Mouse (Mus musculus) thymus, adult 2 months (tissue): ENCODE results near the gene Sirpb1c. TPM values are rescaled to one million over a fixed set of nuclear protein-coding genes. Genes with fewer than 3 reads are reported as not detected.
"Not testable (repeated sequence)": the region's sequence is repeated elsewhere in the genome, so short reads cannot be mapped to it uniquely, and the experiment has no call there.

Experiments used
- DNase-seq: peaks from one replicate; pipeline ENCODE4 v3.0.0; 2021
- H3K27ac ChIP-seq: fragments of 200-500 bp; 2 replicates; pipeline ENCODE4 v1.5.1; 2012; ENCODE audit warnings: low read length, control low read depth; ENCODE audit not compliant: control insufficient read depth, insufficient read depth
- H3K27me3 ChIP-seq: fragments of 200-500 bp; 2 replicates; pipeline ENCODE4 v1.6.1; 2012; ENCODE audit warnings: mild to moderate bottlenecking, low read length, moderate library complexity, mixed read lengths; ENCODE audit not compliant: control insufficient read depth, insufficient read depth
- H3K36me3 ChIP-seq: fragments of 200-500 bp; 2 replicates; pipeline ENCODE4 v1.6.1; 2012; ENCODE audit warnings: mild to moderate bottlenecking, low read length, moderate library complexity; ENCODE audit not compliant: control insufficient read depth, insufficient read depth
- H3K4me1 ChIP-seq: fragments of 200-500 bp; replicated peaks from 2 replicates; pipeline ENCODE4 v1.6.1; 2012; ENCODE audit warnings: low read length; ENCODE audit not compliant: control insufficient read depth, insufficient read depth
- H3K4me3 ChIP-seq: fragments of 200-500 bp; 2 replicates; pipeline ENCODE4 v1.5.1; 2012; ENCODE audit warnings: mild to moderate bottlenecking, low read length, control low read depth, moderate library complexity; ENCODE audit not compliant: control insufficient read depth, insufficient read depth
- CTCF ChIP-seq: fragments of 200-500 bp; IDR thresholded peaks from 2 replicates; pipeline ENCODE4 v1.5.1; 2012; ENCODE audit warnings: mild to moderate bottlenecking, control low read depth, low read length, moderate library complexity, borderline replicate concordance; ENCODE audit not compliant: control insufficient read depth, poor library complexity, insufficient read depth; ENCODE audit errors: extremely low read depth
- POLR2A ChIP-seq: fragments of 200-500 bp; IDR thresholded peaks from 2 replicates; pipeline ENCODE4 v1.6.1; 2012; ENCODE audit warnings: mild to moderate bottlenecking, low read length, control low read depth, moderate library complexity; ENCODE audit not compliant: control insufficient read depth, poor library complexity, insufficient read depth; ENCODE audit errors: extremely low read depth
- WGBS: fragments of 180-500 bp; shearing (Covaris S2); methylation state at CpG from one replicate; pipeline ENCODE4 v1.1.7; 2018; 5-methylcytosine and 5-hydroxymethylcytosine counted together
- polyA plus RNA-seq: library from polyadenylated mRNA; depleted of rRNA; stranded (reverse); fragments of >200 nt; gene quantifications from 2 replicates; pipeline ENCODE4 v1.2.3, GENCODE M21; 2012; rRNA removed

Gene Sirpb1c
- polyA plus RNA-seq = 0.11 and 0.28 TPM in 2 replicates

GRCm38 (mm10) chr3:15848280-15848679 is at the start of gene Sirpb1c:
TSS of gene Sirpb1c (minus strand) at chr3:15848528.
- H3K4me3 ChIP-seq, H3K36me3 ChIP-seq, H3K27ac ChIP-seq, H3K27me3 ChIP-seq, H3K4me1 ChIP-seq, DNase-seq: not testable (repeated sequence)
- 72% methylated on average over 1 of the region's 1 CpGs for WGBS

- no peak overlapping the region for H3K4me3 ChIP-seq
- H3K27me3 ChIP-seq = no peaks in the 10 kb centered on the region
- H3K36me3 ChIP-seq = no peaks in the 10 kb centered on the region
- WGBS = 91% methylated on average over 3 of the region's 3 CpGs
- no peak for DNase-seq
- TF ChIP-seq POLR2A = no peak
- no peak overlapping the region for H3K27ac ChIP-seq
- no peaks in the 10 kb centered on the region for H3K4me1 ChIP-seq
These were observed 38.1 kb upstream of the Sirpb1c start for GRCm38 (mm10) chr3:15886380-15886779.

- H3K36me3 ChIP-seq, H3K27me3 ChIP-seq, H3K4me3 ChIP-seq, H3K27ac ChIP-seq, H3K4me1 ChIP-seq, DNase-seq: not testable (repeated sequence)
These were observed 7.4 kb upstream of the Sirpb1c start for GRCm38 (mm10) chr3:15855773-15856172.

GRCm38 (mm10) chr3:15849922-15850321 is 1.6 kb upstream of the Sirpb1c start:
- TF ChIP-seq CTCF (no peak), POLR2A (no peak)
- Histone ChIP-seq H3K4me3 (no peak overlapping the region), H3K27me3 (no peaks in the 10 kb centered on the region), H3K36me3 (no peaks in the 10 kb centered on the region), H3K27ac (no peak overlapping the region), H3K4me1 (no peaks in the 10 kb centered on the region)
- DNase-seq = no peak
- WGBS = 97% methylated on average over 1 of the region's 1 CpGs

GRCm38 (mm10) chr3:15847332-15848047 is 838 bp downstream of the Sirpb1c start:
- no peak overlapping the region for H3K4me3 ChIP-seq
- 82% methylated on average over 3 of the region's 3 CpGs for WGBS
- no peak for DNase-seq

GRCm38 (mm10) chr3:15773642-15774041 is 74.7 kb downstream of the Sirpb1c start:
- H3K27ac ChIP-seq, H3K27me3 ChIP-seq, H3K4me3 ChIP-seq, DNase-seq, H3K4me1 ChIP-seq, H3K36me3 ChIP-seq: not testable (repeated sequence)
- 87% methylated on average over 2 of the region's 2 CpGs for WGBS

More at GRCm38 (mm10) chr3:15847332-15848047, 838 bp downstream of the Sirpb1c start:
- TF ChIP-seq CTCF = no peak
- no peak for TF ChIP-seq POLR2A
- Histone ChIP-seq H3K27ac (no peak overlapping the region), H3K4me1 (no peaks in the 10 kb centered on the region), H3K27me3 (no peaks in the 10 kb centered on the region), H3K36me3 (no peaks in the 10 kb centered on the region)

Other genes with a start within 250 kb of the Sirpb1c start
- 0.47 TPM in 1 of 2 replicates, not detected in the other for gene Gm5150, start 157.9 kb upstream of the Sirpb1c start, polyA plus RNA-seq